Mouse (Mus musculus) ES-E14 (cell line): ENCODE measurements around the gene Riok1.

Source experiments
- HCFC1 ChIP-seq: IDR thresholded peaks from 2 replicates; pipeline ENCODE4 v1.6.1; 2012; ENCODE audit warnings: low read length, inconsistent platforms, borderline replicate concordance; ENCODE audit not compliant: insufficient read depth
- ZC3H11A ChIP-seq: IDR thresholded peaks from 2 replicates; pipeline ENCODE4 v1.6.1; 2012; ENCODE audit warnings: low read depth, mild to moderate bottlenecking, inconsistent platforms, low read length, borderline replicate concordance

DNA sequence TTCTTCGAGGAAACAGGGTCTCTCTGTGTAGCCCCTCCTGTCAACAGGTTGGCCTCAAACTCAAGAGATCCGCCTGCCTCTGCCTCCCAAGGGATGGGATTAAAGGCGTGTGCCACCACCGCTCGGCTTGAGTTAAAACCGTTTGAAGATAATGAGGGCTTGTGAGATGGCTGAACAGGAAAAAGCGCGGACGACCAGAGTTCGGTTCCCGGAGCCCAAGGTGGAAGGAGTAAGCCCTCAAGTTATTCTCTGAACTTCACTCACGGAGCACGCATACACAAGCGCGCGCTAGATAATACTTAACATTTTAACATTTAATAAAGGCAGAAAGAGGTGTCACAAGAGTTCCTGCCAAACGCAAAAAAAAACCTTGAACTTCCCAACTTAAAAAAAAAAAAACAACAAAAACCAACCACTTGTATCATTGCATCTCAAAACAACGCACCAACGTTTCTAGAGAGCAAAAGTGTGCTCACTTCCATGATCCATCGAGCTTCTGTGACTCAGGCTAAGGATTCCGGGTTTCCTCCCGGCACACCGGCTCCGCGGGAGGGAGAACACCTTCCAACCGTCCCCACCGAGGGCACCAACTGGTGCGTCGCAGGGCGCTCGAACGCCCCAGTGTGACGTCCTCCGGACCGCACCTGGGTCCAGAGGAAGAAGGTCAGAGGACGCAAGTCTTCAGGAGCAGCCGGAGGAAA is at the start of gene Riok1:
- TF ChIP-seq HCFC1 = no peak
- TF ChIP-seq ZC3H11A = no peak
